Mouse (Mus musculus) megakaryocyte progenitor cell, adult 5-6 weeks (primary cell): ENCODE measurements around the gene Kat6b. TPM values are rescaled to one million over a fixed set of nuclear protein-coding genes. Genes with fewer than 3 reads are reported as not detected.
"Not testable (repeated sequence)": the region's sequence is repeated elsewhere in the genome, so short reads cannot be mapped to it uniquely, and the experiment has no call there.

ENCODE experiments used
- ATAC-seq: replicated peaks from 2 replicates; pipeline ENCODE4 v1.8.0; 2016; ENCODE audit warnings: mild to moderate bottlenecking, moderate TSS enrichment, inconsistent platforms; ENCODE audit not compliant: poor library complexity
- total RNA-seq, 2 experiments: library from RNA; stranded (forward) in 1 of 2; stranded (reverse) in 1 of 2; fragments of 157-497, 149-512 nt in 1 of 2; fragments of 200-1000 nt in 1 of 2; gene quantifications; 2 replicates each; pipeline versions ENCODE4 v1.2.3 to v1.2.4; 2015 to 2017

Gene Kat6b
- total RNA-seq, 2 experiments from 2014 or later = 5.1 to 16.0 TPM

DNA sequence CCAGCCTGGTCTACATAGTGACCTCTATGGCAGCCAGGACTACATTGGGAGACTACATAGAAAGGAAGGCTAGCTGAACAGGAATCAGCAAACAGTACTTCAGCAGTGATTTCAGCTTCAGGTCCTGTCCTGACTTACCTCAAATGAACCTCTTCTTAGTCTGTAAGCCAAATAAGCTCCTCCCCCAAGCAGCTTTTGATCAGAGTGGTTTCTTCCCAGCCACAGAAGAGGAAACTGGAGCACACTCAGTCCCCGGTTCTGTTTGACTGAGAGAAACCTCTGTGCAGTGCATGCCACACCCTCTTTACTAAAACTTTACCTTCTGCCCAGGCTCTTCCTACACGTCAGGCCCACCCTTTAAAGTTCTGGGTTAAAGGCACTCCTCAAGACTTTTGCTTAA lies 172.6 kb downstream of the Kat6b start:
- ATAC-seq = peak; percentile 90

DNA sequence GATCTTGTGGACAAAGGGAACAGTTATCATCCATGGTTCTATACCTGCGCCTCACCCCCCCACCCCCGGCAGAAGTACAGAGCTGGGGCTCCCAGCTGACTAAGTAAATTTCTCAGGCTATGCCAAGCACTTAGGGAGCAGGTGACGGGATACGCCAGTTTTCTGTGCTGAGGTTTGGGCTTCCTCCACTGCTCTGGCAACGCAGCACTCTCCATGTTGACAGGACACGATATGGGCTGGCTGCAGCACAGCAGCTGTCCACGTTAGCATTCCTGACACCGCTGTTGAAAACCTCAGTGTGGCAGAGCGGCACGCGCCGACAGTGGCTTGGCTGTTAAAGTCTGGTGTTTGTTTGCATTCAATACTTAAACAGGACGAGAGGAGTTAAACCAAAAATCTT lies 177.9 kb downstream of the Kat6b start:
- no peak for ATAC-seq

DNA sequence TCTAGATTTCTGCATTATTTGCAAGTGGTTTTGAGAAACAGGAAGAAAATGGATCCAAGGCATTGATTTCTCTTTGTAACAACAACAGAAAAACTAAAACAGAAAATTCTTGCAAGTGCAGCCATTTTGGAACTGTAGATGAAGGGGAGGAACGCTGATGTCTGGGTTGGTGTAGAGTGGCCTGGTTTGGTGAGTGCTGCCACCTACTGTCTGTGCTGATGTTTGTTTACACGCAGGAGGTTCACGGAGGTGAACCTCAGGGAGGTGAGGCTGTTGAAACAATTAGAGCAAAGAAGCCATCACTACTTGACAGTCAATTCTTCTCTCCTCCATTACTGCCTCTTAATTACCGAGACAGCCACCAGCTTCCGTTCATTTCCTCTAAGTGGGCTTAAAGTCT lies 178.4 kb downstream of the Kat6b start:
- peak; percentile 91 for ATAC-seq

DNA sequence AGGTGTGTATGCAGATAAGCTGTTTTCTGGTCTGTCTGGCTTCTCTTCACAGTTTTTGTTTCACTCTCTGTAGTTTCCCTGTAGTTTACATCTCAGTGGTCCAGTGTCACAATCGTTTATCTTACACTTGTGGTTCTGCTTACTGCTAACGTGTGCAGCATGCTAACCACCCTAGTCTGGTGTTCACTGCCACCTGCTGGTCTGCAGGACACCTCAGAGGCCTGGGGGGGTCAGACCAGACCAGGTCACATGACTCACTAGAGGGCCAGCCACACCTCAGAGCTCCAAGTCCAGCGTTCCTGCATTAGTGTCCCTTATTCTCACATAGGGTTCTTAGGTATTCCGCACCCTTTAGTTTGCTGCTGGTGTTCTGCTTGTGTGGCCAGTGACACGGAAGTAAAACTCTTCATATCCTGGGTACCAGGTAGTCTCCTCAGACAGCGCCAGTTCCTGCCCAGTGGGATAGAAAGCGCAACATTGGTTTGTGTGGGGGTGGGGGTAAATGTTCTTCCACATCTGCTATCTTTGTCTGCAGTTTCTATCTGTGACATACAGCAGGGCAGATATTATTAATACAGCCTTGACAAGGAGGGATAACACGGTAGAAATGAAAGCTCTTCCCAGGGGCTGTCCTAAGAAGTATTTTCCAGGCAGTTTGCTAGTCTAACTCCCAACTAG lies 181.4 kb downstream of the Kat6b start:
- ATAC-seq = peak; percentile 86

DNA sequence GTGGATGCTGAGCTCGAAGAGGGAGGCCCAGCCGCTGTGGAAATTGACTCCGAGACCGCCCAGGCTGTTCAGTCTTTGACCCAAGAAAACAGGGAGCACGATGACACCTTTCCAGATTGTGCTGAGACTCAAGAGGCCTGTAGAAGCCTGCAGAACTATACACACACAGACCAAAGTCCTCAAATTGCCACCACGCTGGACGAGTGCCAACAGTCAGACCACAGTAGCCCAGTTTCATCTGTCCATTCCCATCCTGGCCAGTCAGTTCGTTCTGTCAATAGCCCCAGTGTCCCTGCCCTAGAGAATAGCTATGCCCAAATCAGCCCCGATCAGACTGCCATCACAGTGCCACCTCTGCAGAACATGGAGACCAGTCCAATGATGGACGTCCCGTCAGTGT lies 188.0 kb downstream of the Kat6b start:
- ATAC-seq = no peak

DNA sequence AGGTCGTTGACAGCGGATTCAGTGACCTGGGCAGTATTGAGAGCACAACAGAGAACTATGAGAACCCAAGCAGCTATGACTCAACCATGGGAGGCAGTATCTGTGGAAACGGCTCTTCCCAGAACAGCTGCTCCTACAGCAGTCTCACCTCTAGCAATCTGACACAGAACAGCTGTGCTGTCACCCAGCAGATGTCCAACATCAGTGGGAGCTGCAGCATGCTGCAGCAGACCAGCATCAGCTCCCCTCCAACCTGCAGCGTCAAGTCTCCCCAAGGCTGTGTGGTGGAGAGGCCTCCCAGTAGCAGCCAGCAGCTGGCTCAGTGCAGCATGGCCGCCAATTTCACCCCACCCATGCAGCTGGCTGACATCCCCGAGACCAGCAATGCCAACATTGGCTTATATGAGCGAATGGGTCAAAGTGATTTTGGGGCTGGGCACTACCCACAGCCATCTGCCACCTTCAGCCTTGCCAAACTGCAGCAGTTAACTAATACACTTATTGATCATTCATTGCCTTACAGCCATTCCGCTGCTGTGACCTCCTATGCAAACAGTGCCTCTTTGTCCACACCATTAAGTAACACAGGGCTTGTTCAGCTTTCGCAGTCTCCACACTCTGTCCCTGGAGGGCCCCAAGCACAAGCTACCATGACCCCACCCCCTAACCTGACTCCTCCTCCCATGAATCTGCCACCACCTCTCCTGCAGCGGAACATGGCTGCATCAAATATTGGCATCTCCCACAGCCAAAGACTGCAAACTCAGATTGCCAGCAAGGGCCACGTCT lies 188.6 kb downstream of the Kat6b start:
- no peak for ATAC-seq

DNA sequence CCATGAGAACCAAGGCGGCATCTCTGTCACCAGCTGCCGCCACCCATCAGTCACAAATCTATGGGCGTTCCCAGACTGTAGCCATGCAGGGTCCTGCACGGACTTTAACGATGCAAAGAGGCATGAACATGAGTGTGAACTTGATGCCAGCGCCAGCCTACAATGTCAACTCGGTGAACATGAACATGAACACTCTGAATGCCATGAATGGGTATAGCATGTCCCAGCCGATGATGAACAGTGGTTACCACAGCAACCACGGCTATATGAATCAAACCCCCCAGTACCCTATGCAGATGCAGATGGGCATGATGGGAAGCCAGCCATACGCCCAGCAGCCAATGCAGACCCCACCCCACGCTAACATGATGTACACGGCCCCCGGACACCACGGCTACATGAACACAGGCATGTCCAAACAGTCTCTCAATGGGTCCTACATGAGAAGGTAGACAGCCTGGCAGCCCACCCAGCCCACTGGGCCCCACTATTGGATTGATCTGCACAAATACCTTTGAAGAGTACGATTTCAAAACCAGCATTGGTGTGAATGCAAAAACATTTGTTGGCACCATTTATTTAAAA lies 189.3 kb downstream of the Kat6b start:
- not testable (repeated sequence) for ATAC-seq

DNA sequence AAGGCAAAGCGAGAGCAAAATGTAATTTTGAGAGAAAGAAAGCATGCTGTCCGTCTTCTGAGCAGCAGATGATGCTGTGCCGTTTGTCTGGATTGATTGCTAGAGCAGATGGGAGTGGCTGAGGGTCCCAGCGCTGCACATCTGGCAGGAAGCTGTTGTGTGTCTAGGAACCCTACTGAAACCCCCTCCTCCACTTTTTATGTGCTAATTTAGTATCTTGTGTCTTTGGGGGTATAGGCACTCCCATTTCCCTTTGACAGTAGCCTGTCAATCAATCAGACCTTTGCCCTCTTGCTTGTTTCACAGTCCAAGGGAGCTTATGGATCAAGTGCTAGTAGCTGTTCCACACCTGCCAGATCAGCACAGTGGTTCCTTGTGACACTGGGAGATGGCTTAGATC lies 191.9 kb downstream of the Kat6b start:
- ATAC-seq = no peak

DNA sequence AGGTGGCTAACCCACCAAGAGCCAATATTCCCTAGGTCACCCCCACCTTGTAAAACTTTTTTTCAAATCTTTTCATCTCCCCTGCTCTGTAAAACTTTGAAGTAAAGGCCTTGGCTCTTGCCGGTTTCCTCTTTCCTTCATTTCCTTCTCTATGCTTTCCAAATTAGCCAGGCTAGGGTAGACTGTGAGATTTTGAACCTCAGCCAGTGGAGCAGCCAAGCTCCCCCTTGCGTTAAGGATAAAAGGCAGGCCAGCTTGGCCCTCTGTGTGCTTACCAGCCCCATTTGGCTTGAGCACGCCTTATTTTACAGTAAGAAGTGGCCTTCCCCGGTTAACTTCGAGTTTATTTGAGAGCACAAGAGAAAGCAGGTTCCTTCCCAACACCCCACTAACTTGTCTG lies 193.2 kb downstream of the Kat6b start:
- no peak for ATAC-seq

DNA sequence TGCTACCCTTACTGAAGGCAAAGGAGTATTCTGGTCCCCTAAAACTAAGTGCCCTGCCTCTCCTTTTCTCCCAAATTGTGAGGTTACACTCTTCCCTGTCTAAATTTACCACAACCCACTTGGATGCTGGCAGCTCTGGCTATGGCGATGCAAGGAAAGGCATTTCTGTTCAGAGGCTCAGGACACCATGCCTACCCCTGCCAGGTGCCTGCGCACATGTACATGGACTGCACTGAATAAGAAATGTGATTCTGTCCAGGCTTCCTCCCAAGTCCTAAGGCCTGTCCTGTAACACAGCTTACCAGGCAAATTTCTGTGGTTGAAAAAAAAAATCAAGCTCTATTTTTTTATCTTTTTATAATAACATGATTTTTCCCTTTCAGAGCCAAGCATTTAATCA lies 195.0 kb downstream of the Kat6b start:
- ATAC-seq = no peak

DNA sequence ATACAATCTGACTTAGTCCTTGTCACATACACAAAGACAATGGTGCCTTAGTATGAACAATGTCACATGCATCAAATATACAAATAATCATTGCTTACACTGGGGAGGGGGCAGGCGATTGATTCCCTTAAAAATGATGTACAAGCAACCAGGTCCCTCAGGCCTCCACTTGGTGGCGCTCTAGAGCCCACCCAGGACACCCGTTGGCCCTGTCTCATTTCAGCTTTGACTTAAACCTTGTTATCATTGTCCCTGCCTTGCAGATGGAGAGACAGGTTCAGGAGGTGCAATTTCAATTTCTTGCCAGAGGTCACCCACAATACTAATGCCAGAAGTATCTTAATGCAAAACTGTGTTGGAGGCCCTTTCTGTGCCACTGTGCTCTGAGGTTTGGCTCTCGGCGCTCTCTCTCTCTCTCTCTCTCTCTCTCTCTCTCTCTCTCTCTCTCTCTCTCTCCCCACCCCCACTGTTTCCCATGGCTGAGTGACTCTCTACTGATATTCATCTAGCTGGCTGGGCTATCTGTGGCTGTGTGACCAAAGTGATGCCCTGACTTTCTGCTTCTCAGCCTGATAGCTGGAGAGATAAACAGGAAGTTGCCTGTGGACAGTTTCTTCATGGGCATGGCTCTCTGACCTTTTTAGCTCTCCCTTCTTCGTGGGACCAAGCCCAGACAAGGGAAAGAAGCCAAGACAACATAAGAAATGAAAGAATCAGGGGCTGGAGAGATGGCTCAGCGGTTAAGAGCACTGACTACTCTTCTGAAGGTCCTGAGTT lies 197.5 kb downstream of the Kat6b start:
- peak; percentile 79 for ATAC-seq

DNA sequence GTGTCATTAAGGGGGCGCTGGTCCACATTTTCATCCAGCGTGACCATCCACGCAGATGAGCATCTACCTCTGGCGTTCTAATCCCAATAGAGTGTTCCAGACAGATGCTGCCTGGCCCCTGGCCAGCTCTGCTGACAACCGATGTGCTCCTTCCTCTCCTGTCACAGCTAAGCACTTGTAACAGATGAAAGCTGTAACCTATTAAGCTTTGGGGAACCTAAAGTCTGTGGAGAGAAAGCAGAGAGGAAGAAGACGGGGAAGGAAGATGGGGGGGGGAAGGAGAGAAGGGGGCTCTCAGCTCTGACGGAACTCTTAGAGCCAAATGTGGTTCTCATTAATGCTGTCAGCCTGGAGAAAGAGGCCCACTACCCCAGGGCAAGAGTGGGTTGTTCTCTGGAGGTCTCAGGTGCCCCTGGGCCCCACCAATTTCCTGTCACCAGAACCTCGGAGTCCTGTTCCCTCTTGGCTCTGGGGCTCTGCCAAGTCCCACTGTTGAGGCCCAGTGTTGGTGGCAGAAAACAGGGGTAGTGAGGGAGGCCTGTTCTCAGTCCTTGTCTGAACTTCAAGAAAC lies 198.5 kb downstream of the Kat6b start:
- peak; percentile 9; the same call in 1 of the 2 replicates for ATAC-seq

DNA sequence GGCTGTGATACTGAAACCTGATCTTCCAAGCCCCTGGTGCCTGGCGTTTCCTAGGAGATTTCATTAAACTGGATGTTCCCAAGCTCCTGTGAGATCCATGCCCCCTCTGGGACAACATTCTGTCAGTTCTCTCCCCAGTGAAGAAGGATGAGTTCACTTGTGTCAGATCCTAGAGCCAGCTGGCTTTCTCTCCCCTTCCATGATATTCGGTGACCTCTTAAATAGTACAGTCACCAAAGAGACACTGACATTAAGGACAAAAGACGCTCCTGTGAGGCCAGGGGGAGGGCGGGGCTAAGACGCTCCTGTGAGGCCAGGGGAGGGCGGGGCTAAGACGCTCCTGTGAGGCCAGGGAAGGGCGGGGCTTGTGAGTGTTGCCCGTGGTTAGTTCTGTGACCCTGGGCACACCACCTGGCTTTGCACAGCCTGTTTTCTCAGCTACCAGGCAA lies 201.5 kb downstream of the Kat6b start:
- peak; percentile 89 for ATAC-seq

DNA sequence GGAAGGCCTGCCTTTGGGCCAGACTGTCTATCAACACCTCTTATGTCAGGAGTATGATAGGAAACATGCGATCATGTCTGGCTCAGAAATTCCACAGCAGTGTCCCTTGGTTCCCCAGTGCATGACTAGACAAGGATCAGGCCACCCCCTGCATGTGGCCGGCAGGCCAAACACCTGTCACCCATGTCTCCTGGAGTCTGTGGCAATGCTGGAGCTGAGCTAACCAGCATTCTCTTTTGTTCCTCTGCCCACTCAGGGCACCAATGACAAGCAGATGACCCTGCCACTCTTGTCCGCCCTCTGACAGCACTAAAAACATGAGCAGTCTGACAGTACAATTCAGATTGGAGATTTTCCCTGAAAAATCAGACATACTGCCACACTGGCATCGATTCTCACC lies 202.6 kb downstream of the Kat6b start:
- ATAC-seq = no peak

DNA sequence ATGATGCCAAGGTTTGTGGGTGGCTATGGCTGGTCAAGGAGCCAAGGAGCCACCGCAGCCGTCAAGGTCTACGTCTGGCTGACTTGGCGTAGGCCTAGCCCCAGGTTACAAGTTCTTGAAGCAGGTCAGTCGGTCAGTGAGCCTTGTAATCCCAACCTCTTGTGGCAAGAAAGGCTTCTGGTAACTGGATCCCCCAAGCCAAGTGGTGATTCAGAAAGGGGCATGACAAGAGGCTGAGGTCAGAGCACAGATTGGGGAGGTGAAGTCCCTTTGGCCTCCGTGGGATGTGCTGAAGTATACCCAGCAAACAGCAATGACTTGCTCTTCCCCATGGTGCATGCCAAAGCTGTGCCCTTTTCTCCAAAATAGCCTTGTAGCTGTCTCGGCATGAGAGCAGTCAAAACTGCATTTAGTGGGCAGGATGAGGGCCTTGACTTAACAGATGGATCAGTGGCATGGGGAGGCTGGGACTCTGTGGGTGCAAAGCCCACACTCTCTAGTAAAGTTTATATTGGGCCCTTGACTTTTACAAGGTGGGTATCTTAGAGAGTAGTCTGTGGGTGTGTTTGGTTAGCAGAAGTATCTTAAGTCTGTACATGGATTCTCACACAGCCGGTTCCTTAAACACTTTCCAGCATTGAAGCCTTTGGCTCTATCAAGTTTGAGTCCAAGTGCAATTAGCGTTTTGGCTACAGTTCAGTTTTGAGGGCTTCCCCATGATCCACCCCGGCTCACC lies 204.3 kb downstream of the Kat6b start:
- ATAC-seq = no peak

DNA sequence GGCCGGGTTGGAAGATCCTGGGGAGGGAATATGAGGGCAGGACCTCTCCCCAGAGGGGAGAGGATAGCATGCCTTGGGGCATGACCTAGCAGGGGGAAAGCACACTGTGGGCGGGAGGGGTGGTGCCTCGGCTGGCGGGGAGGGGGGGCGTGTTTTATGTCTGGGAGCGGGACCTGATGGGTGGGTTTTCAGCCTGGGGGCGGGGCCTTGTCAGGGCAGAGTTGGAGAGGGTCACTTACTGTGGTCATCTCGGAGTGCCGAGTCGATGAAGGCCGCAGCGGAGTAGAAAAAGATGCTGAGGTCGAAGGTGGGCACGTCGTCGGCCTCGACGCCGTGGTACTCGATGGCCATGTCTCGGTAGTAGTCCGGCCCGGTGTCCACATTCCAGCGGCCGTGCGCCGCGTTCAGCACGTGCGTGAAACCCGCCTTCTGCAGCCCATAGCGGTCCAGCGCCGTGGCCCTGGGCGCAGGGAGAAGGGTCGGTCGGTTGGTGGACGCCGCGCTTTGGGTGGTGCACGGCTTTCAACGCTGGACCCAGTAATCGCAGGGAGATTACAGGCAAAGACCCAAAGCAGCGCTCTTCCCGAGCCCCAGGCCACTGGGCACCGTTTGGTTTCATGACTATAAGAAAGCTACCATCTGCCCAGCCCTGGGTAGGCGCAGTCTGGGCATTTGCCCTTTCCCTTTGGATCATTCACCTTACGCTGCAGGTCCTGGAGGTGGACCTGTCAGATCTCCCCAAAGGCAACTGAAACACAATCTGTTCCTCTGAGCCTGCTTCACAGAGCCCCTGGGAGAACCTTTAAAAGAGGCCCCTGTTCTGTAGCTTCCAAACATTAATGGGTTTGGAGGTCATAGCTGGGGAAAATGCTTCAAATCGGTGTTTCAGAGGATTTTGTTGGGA lies 205.4 kb downstream of the Kat6b start:
- ATAC-seq = no peak

DNA sequence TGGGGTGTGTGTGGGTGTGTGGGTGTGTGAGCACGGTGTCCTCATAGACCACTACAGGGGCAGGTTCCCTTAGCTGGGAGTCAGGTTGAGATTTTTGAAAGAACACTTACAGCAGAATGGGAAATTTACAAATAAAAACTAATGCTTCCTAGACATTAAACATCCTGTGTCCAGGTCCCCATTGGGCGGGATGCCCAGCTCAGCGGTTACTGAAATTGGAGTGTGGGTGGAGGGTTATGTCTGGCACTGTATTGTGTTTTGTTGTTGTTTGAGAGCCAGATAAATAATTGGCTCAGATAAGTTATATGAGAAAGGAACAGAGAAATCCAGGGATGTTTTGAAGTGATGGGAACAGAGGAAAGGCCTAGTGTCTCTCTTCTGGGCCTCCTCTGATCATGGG lies 209.8 kb downstream of the Kat6b start:
- no peak for ATAC-seq

DNA sequence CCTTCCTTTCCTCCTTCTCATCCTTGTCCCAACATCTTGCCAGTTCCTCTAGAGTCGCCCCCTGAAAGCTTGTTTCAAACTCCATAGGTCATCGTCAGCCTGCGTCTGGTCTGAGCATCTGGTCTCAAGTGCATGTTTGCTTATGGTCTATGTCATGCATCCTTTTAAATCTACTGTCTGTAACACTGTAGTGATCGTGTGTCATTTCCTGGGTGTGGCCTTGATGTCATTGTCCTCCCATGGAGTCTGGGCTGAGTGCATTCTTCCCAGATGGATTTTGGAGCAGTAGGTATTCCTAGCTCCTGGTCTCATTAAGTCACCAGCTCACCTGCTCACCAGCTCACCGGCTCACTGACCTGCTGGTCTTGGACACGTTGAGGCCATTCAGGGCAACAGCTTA lies 213.8 kb downstream of the Kat6b start:
- no peak for ATAC-seq

DNA sequence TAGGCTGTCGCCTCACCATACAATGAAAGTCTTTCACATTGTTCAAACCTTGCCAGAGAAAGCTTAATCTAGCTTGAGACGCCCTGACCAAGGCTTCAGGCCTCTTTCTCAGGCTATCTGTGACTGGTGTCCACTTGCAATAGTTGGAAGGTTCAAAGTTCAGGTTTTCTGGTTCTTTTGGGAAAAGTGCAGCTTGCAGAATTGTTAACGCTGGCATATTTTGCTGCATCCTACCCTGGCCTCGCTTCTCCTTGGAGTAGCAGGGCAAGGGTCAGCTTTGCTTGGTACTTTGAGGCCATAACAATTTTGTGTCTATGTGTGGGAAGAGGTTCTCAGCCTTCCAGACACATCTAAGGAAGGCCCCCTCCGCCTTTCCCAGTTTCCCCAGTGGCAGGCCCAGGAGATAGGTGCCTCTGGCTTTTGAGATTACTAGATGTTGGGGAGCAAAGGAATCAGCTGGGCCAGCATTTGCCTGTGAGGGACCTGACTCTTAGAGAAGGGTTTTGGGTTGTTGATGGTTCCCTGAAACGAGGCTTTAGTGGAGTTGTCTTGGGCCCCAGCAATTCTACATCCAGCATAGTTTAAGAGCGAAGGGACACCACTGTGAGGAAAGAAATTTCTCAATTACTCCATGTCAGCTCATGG lies 215.1 kb downstream of the Kat6b start:
- ATAC-seq = no peak
